Mouse (Mus musculus) layer of hippocampus, adult 2 months (tissue): ENCODE results near the gene Rpl12. TPM values are rescaled to one million over a fixed set of nuclear protein-coding genes. Genes with fewer than 3 reads are reported as not detected.

Experiments used
- DNase-seq, 2 experiments: peaks; one replicate each; pipeline ENCODE4 v3.0.0; 2022; ENCODE audit warnings: low spot score in 2 of 2
- H3K27ac ChIP-seq: fragments of 200-600 bp; 2 replicates; pipeline ENCODE4 v1.8.1; 2022
- H3K4me3 ChIP-seq: fragments of 200-600 bp; 2 replicates; pipeline ENCODE4 v1.8.1; 2022; ENCODE audit warnings: mild to moderate bottlenecking
- CTCF ChIP-seq: fragments of 200-600 bp; conservative IDR thresholded peaks from 2 replicates; pipeline ENCODE4 v1.8.1; 2022; ENCODE audit warnings: antibody characterized with exemption, mild to moderate bottlenecking, moderate library complexity
- total RNA-seq, 2 experiments: library from RNA; stranded (reverse); gene quantifications; 2 replicates each; pipeline ENCODE4 v1.2.3; 2021

Gene Rpl12
- total RNA-seq, 2 experiments from 2014 or later: 115 to 125 TPM

- no peak overlapping the region for H3K4me3 ChIP-seq
- TF ChIP-seq CTCF: no peak
- H3K27ac ChIP-seq: no peak overlapping the region
- no peak for DNase-seq
Observed at GRCm38 (mm10) chr2:32926330-32927075, 34.9 kb upstream of the Rpl12 start.

- no peak overlapping the region for H3K27ac ChIP-seq
- no peak overlapping the region for H3K4me3 ChIP-seq
- no peak for TF ChIP-seq CTCF
- DNase-seq: no peak
Observed at GRCm38 (mm10) chr2:32927624-32928234, 33.6 kb upstream of the Rpl12 start.

- Histone ChIP-seq H3K27ac (no peak overlapping the region), H3K4me3 (no peak overlapping the region)
- peak; percentile 89 for TF ChIP-seq CTCF
- DNase-seq: peak; percentile 57 to 76
Observed at GRCm38 (mm10) chr2:32928235-32928946, 33.0 kb upstream of the Rpl12 start.

- no peak for TF ChIP-seq CTCF
- no peak overlapping the region for H3K27ac ChIP-seq
- no peak overlapping the region for H3K4me3 ChIP-seq
- no peak for DNase-seq
Observed at GRCm38 (mm10) chr2:32928947-32929829, 32.2 kb upstream of the Rpl12 start.

GRCm38 (mm10) chr2:32931730-32932129 is 29.6 kb upstream of the Rpl12 start:
- no peak for TF ChIP-seq CTCF
- Histone ChIP-seq H3K4me3 (no peak overlapping the region), H3K27ac (no peak overlapping the region)
- DNase-seq: no peak

- no peak for TF ChIP-seq CTCF
- H3K4me3 ChIP-seq: no peak overlapping the region
- DNase-seq: no peak
- H3K27ac ChIP-seq: no peak overlapping the region
Observed at GRCm38 (mm10) chr2:32938741-32939140, 22.6 kb upstream of the Rpl12 start.

- peak; percentile 85 for TF ChIP-seq CTCF
- DNase-seq: peak; percentile 47 to 54
- no peak overlapping the region for H3K4me3 ChIP-seq
- no peak overlapping the region for H3K27ac ChIP-seq
Observed at GRCm38 (mm10) chr2:32939418-32939817, 21.9 kb upstream of the Rpl12 start.

- DNase-seq: no peak
- Histone ChIP-seq H3K27ac (no peak overlapping the region), H3K4me3 (no peak overlapping the region)
- peak; percentile 25; the same call in 1 of the 2 replicates for TF ChIP-seq CTCF
Observed at GRCm38 (mm10) chr2:32940483-32940882, 20.9 kb upstream of the Rpl12 start.

- DNase-seq: no peak
- H3K4me3 ChIP-seq: no peak overlapping the region
- TF ChIP-seq CTCF: no peak
- no peak overlapping the region for H3K27ac ChIP-seq
Observed at GRCm38 (mm10) chr2:32947454-32947853, 13.9 kb upstream of the Rpl12 start.

GRCm38 (mm10) chr2:32954581-32954980 is 6.8 kb upstream of the Rpl12 start:
- peak; percentile 64 for TF ChIP-seq CTCF
- H3K4me3 ChIP-seq: no peak overlapping the region
- no peak for DNase-seq
- H3K27ac ChIP-seq: no peak overlapping the region

GRCm38 (mm10) chr2:32957344-32957743 is 4.0 kb upstream of the Rpl12 start:
- Histone ChIP-seq H3K4me3 (no peak overlapping the region), H3K27ac (no peak overlapping the region)
- DNase-seq: peak; percentile 31 to 39
- peak; percentile 64 for TF ChIP-seq CTCF

- Histone ChIP-seq H3K4me3 (peak overlapping the region; percentile 85; the same call in 1 of the 2 replicates), H3K27ac (no peak overlapping the region)
- TF ChIP-seq CTCF: no peak
- no peak for DNase-seq
Observed at GRCm38 (mm10) chr2:32960273-32960672, 1.1 kb upstream of the Rpl12 start.
